8 mouse cellular contexts compared by ENCODE assay signal in genomic region chr19:6985951-6986708, GRCm38 (mm10). TPM values are rescaled to one million over a fixed set of nuclear protein-coding genes. Genes with fewer than 3 reads are reported as not detected.
DNase-seq lines count a peak whose midpoint lies in the region; ATAC-seq and TF ChIP-seq lines count a peak whose summit lies in the region.

No protein-coding gene starts in this region.

- TF ChIP-seq POLR2A in limb, embryonic 14.5 days (IDR thresholded peaks at IDR 0.05; ENCODE audit: borderline replicate concordance, extremely low read depth, insufficient read depth, insufficient read length), result no peak

- H3K9ac ChIP-seq in limb, embryonic 14.5 days (ENCODE audit: low read depth, low read length, severe bottlenecking), result peak overlapping the region; percentile 88; the same call in 1 of the 2 replicates
- H3K9ac ChIP-seq in stomach, embryonic 15.5 days, result peak overlapping the region; percentile 97; the same call in 1 of the 2 replicates

- no peak for ATAC-seq in megakaryocyte, adult 5-6 weeks (ENCODE audit: poor library complexity, severe bottlenecking)
- no peak for ATAC-seq in limb, embryonic 14.5 days (ENCODE audit: low FRiP score, low read depth)
- ATAC-seq in stomach, embryonic 15.5 days (ENCODE audit: insufficient read depth, low FRiP score, low read depth), result peak; percentile 10; the same call in 1 of the 2 replicates

- no peaks in the 10 kb centered on the region for H3K9me3 ChIP-seq in megakaryocyte, embryonic 14.5 days
- no peaks in the 10 kb centered on the region for H3K9me3 ChIP-seq in limb, embryonic 14.5 days (ENCODE audit: control insufficient read depth, low read length)
- no peaks in the 10 kb centered on the region for H3K9me3 ChIP-seq in stomach, embryonic 15.5 days

- H3K27ac ChIP-seq in limb, embryonic 14.5 days (replicated peaks; ENCODE audit: low read depth, low read length), result no peak overlapping the region
- H3K27ac ChIP-seq in stomach, embryonic 15.5 days, result no peak overlapping the region

- H3K4me1 ChIP-seq in megakaryocyte, embryonic 14.5 days, result peaks cover 59% of the 10 kb centered on the region
- peaks cover 15% of the 10 kb centered on the region for H3K4me1 ChIP-seq in limb, embryonic 14.5 days (ENCODE audit: control insufficient read depth, insufficient read depth, low read length)
- peaks cover 15% of the 10 kb centered on the region for H3K4me1 ChIP-seq in stomach, embryonic 15.5 days

- peak overlapping the region; percentile 95 for H3K4me3 ChIP-seq in megakaryocyte, embryonic 14.5 days (replicated peaks)
- H3K4me3 ChIP-seq in limb, embryonic 14.5 days (replicated peaks; ENCODE audit: low read length), result peak overlapping the region; percentile 82
- H3K4me3 ChIP-seq in stomach, embryonic 15.5 days (replicated peaks), result peak overlapping the region; percentile 88

- peak overlapping the region; percentile 83 for H3K4me2 ChIP-seq in limb, embryonic 14.5 days (replicated peaks; ENCODE audit: low read depth, low read length, severe bottlenecking)
- peak overlapping the region; percentile 79 for H3K4me2 ChIP-seq in stomach, embryonic 15.5 days

- H3K36me3 ChIP-seq in megakaryocyte, embryonic 14.5 days (replicated peaks; ENCODE audit: low read length), result peaks cover 45% of the 10 kb centered on the region
- peaks cover 31% of the 10 kb centered on the region for H3K36me3 ChIP-seq in limb, embryonic 14.5 days (ENCODE audit: control insufficient read depth, insufficient read depth, low read length)
- H3K36me3 ChIP-seq in stomach, embryonic 15.5 days, result peaks cover 16% of the 10 kb centered on the region; the same call in 1 of the 2 replicates

- 79% methylated on average over 10 of the region's 10 CpGs for WGBS in limb, embryonic 14.5 days
- 74% methylated on average over 10 of the region's 10 CpGs for WGBS in stomach, embryonic 15.5 days

- peak; percentile 59 for DNase-seq in cerebellum, adult 11-12 months
- no peak for DNase-seq in cerebellum, adult 18-20 months
- DNase-seq in limb, embryonic 14.5 days (ENCODE audit: low spot score), result no peak
- DNase-seq in urinary bladder, postnatal 25 days (ENCODE audit: low spot score), result no peak
- DNase-seq in thymus, postnatal 0 days (ENCODE audit: low spot score), result no peak

- H3K27me3 ChIP-seq in megakaryocyte, embryonic 14.5 days (replicated peaks), result no peaks in the 10 kb centered on the region
- H3K27me3 ChIP-seq in limb, embryonic 14.5 days (ENCODE audit: control insufficient read depth, insufficient read depth, low read length), result no peaks in the 10 kb centered on the region
- H3K27me3 ChIP-seq in stomach, embryonic 15.5 days (replicated peaks), result no peaks in the 10 kb centered on the region

RNA-seq across cellular contexts. Expression of gene Vegfb, which starts 1.3 kb away (rescaled TPM):
- polyA plus RNA-seq in megakaryocyte, embryonic 14.5 days (2012; ENCODE audit: insufficient read depth, low replicate concordance), result 68.5 and 73.8 TPM in 2 replicates
- total RNA-seq in megakaryocyte, adult 5-6 weeks (2015), result 7.8 and 8.0 TPM in 2 replicates
- 2.4 and 2.8 TPM in 2 replicates for total RNA-seq in megakaryocyte, adult 5-6 weeks (2017)
- polyA plus RNA-seq in limb, embryonic 14.5 days (2012; rRNA removed), result 46.7 and 55.7 TPM in 2 replicates
- 44.9 and 54.5 TPM in 2 replicates for polyA plus RNA-seq in limb, embryonic 14.5 days (2014; fragmentation: Nextera tagmentation; extraction: Ambion mirVana)
- 43.9 and 44.8 TPM in 2 replicates for polyA plus RNA-seq in stomach, embryonic 15.5 days (2015; fragmentation: Nextera tagmentation; extraction: Ambion mirVana)
- polyA plus RNA-seq in thymus, postnatal 0 days (2015; fragmentation: Nextera tagmentation; extraction: Ambion mirVana), result 23.9 and 24.8 TPM in 2 replicates

RNA-seq across cellular contexts. Expression of gene Fkbp2, which starts 5.8 kb away (rescaled TPM):
- polyA plus RNA-seq in megakaryocyte, embryonic 14.5 days (2012; ENCODE audit: insufficient read depth, low replicate concordance), result 154 and 460 TPM in 2 replicates
- total RNA-seq in megakaryocyte, adult 5-6 weeks (2015), result 127 and 145 TPM in 2 replicates
- total RNA-seq in megakaryocyte, adult 5-6 weeks (2017), result 141 and 155 TPM in 2 replicates
- 39.9 and 73.3 TPM in 2 replicates for polyA plus RNA-seq in limb, embryonic 14.5 days (2012; rRNA removed)
- polyA plus RNA-seq in limb, embryonic 14.5 days (2014; fragmentation: Nextera tagmentation; extraction: Ambion mirVana), result 71.5 and 80.5 TPM in 2 replicates
- 156 and 163 TPM in 2 replicates for polyA plus RNA-seq in stomach, embryonic 15.5 days (2015; fragmentation: Nextera tagmentation; extraction: Ambion mirVana)
- polyA plus RNA-seq in thymus, postnatal 0 days (2015; fragmentation: Nextera tagmentation; extraction: Ambion mirVana), result 90.6 and 99.5 TPM in 2 replicates

RNA-seq across cellular contexts. Expression of gene Dnajc4, which starts 6.2 kb away (rescaled TPM):
- 19.1 and 20.6 TPM in 2 replicates for polyA plus RNA-seq in megakaryocyte, embryonic 14.5 days (2012; ENCODE audit: insufficient read depth, low replicate concordance)
- total RNA-seq in megakaryocyte, adult 5-6 weeks (2015), result 19.5 and 23.0 TPM in 2 replicates
- total RNA-seq in megakaryocyte, adult 5-6 weeks (2017), result 18.4 and 21.4 TPM in 2 replicates
- 32.4 and 38.0 TPM in 2 replicates for polyA plus RNA-seq in limb, embryonic 14.5 days (2012; rRNA removed)
- 24.4 and 26.8 TPM in 2 replicates for polyA plus RNA-seq in limb, embryonic 14.5 days (2014; fragmentation: Nextera tagmentation; extraction: Ambion mirVana)
- 26.4 and 28.2 TPM in 2 replicates for polyA plus RNA-seq in stomach, embryonic 15.5 days (2015; fragmentation: Nextera tagmentation; extraction: Ambion mirVana)
- polyA plus RNA-seq in thymus, postnatal 0 days (2015; fragmentation: Nextera tagmentation; extraction: Ambion mirVana), result 17.9 and 21.3 TPM in 2 replicates

RNA-seq across cellular contexts. Expression of gene Nudt22, which starts 9.8 kb away (rescaled TPM):
- polyA plus RNA-seq in megakaryocyte, embryonic 14.5 days (2012; ENCODE audit: insufficient read depth, low replicate concordance), result 6.7 and 9.1 TPM in 2 replicates
- total RNA-seq in megakaryocyte, adult 5-6 weeks (2015), result 16.6 and 29.0 TPM in 2 replicates
- 10.1 and 16.0 TPM in 2 replicates for total RNA-seq in megakaryocyte, adult 5-6 weeks (2017)
- 22.1 and 27.7 TPM in 2 replicates for polyA plus RNA-seq in limb, embryonic 14.5 days (2012; rRNA removed)
- 21.5 and 21.9 TPM in 2 replicates for polyA plus RNA-seq in limb, embryonic 14.5 days (2014; fragmentation: Nextera tagmentation; extraction: Ambion mirVana)
- polyA plus RNA-seq in stomach, embryonic 15.5 days (2015; fragmentation: Nextera tagmentation; extraction: Ambion mirVana), result 21.1 and 24.9 TPM in 2 replicates
- polyA plus RNA-seq in thymus, postnatal 0 days (2015; fragmentation: Nextera tagmentation; extraction: Ambion mirVana), result 32.4 and 34.6 TPM in 2 replicates

RNA-seq across cellular contexts. Expression of gene Trpt1, which starts 9.8 kb away (rescaled TPM):
- 0.57 TPM in 1 of 2 replicates, not detected in the other for polyA plus RNA-seq in megakaryocyte, embryonic 14.5 days (2012; ENCODE audit: insufficient read depth, low replicate concordance)
- total RNA-seq in megakaryocyte, adult 5-6 weeks (2015), result 1.5 and 3.4 TPM in 2 replicates
- total RNA-seq in megakaryocyte, adult 5-6 weeks (2017), result 2.7 and 3.4 TPM in 2 replicates
- polyA plus RNA-seq in limb, embryonic 14.5 days (2012; rRNA removed), result 15.1 and 19.9 TPM in 2 replicates
- 10.7 and 12.0 TPM in 2 replicates for polyA plus RNA-seq in limb, embryonic 14.5 days (2014; fragmentation: Nextera tagmentation; extraction: Ambion mirVana)
- 10.0 and 10.1 TPM in 2 replicates for polyA plus RNA-seq in stomach, embryonic 15.5 days (2015; fragmentation: Nextera tagmentation; extraction: Ambion mirVana)
- 5.2 and 5.8 TPM in 2 replicates for polyA plus RNA-seq in thymus, postnatal 0 days (2015; fragmentation: Nextera tagmentation; extraction: Ambion mirVana)
